ENCODE assay signal across 7 mouse cellular contexts in the genomic region with DNA sequence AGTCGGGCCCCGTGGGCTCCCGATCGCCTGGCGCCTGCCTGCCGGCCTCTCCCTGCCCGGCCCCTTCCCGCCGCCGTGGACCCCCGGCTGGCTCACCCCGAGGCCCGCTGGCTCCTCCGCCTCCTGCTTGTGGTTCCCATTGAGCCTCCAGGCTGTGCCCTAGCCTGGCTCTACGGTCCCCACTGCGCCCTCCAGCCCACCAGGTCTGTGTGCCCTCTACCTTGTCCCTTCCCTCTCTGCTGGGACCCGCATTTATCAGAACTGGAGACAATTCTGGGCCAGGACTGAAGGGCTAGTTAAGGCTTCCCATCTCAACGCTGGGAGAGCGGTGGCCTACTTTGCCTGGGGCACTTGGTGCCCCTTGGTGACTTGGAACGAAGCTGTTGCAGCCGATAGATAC. TPM values are rescaled to one million over a fixed set of nuclear protein-coding genes. Genes with fewer than 3 reads are reported as not detected.
DNase-seq lines count a peak whose midpoint lies in the region; ATAC-seq and TF ChIP-seq lines count a peak whose summit lies in the region.

No protein-coding gene starts in this region.

- no peaks in the 10 kb centered on the region for H3K9me3 ChIP-seq in ES-Bruce4 (replicated peaks; ENCODE audit: control insufficient read depth, insufficient read depth, low read length, poor library complexity, severe bottlenecking)
- 0 out of 2 replicates have a peak, but pooled peaks cover 2% of the 10 kb centered on the region for H3K9me3 ChIP-seq in hindbrain, embryonic 10.5 days
- H3K9me3 ChIP-seq in midbrain, embryonic 10.5 days (replicated peaks): no peaks in the 10 kb centered on the region

- peaks cover 45% of the 10 kb centered on the region for H3K27me3 ChIP-seq in ES-Bruce4 (ENCODE audit: control insufficient read depth, insufficient read depth, low read length, poor library complexity, severe bottlenecking)
- peaks cover 100% of the 10 kb centered on the region for H3K27me3 ChIP-seq in hindbrain, embryonic 10.5 days (ENCODE audit: insufficient read depth, poor library complexity, severe bottlenecking)
- peaks cover 100% of the 10 kb centered on the region for H3K27me3 ChIP-seq in midbrain, embryonic 10.5 days (ENCODE audit: low read depth, poor library complexity, severe bottlenecking)

- WGBS in hindbrain, embryonic 10.5 days: 1% methylated on average over 20 of the region's 21 CpGs
- under 1% methylated on average over 21 of the region's 21 CpGs for WGBS in midbrain, embryonic 10.5 days

- peak; percentile 43 for DNase-seq in ZHBTc4 (ENCODE audit: low read depth, low spot score)
- no peak for DNase-seq in hindbrain, embryonic 10.5 days (ENCODE audit: low spot score)
- DNase-seq in midbrain, embryonic 10.5 days (ENCODE audit: low spot score): no peak
- no peak for DNase-seq in adrenal gland, adult (ENCODE audit: inconsistent age in 2 of 2, low spot score in 1 of 2)
- DNase-seq in ovary, postnatal 10 days (ENCODE audit: low spot score): no peak

- no peaks in the 10 kb centered on the region for H3K36me3 ChIP-seq in ES-Bruce4 (ENCODE audit: control insufficient read depth, insufficient read depth, low read length, poor library complexity, severe bottlenecking)
- no peaks in the 10 kb centered on the region for H3K36me3 ChIP-seq in hindbrain, embryonic 10.5 days
- H3K36me3 ChIP-seq in midbrain, embryonic 10.5 days: no peaks in the 10 kb centered on the region

- no peak for TF ChIP-seq CTCF in ES-Bruce4 (IDR thresholded peaks at IDR 0.05; ENCODE audit: low read depth, low read length)

- peak overlapping the region; percentile 34 for H3K4me3 ChIP-seq in ES-Bruce4 (ENCODE audit: low read depth, low read length)
- H3K4me3 ChIP-seq in hindbrain, embryonic 10.5 days: peak overlapping the region; percentile 57
- peak overlapping the region; percentile 58 for H3K4me3 ChIP-seq in midbrain, embryonic 10.5 days

- ATAC-seq in CD4-positive, CD25-positive, alpha-beta regulatory T cell, adult 4 months: no peak

- no peak for TF ChIP-seq EP300 in ES-Bruce4 (IDR thresholded peaks at IDR 0.05; ENCODE audit: insufficient read depth, low read depth, low read length)

- H3K4me1 ChIP-seq in ES-Bruce4 (ENCODE audit: control insufficient read depth, insufficient read depth, low read length): peaks cover 3% of the 10 kb centered on the region
- H3K4me1 ChIP-seq in hindbrain, embryonic 10.5 days (replicated peaks): peaks cover 30% of the 10 kb centered on the region
- H3K4me1 ChIP-seq in midbrain, embryonic 10.5 days: peaks cover 45% of the 10 kb centered on the region

- no peak for TF ChIP-seq POLR2A in ES-Bruce4 (IDR thresholded peaks at IDR 0.05; ENCODE audit: insufficient read depth, low read length)

- no peak overlapping the region for H3K27ac ChIP-seq in ES-Bruce4 (ENCODE audit: insufficient read depth, low read length)
- H3K27ac ChIP-seq in hindbrain, embryonic 10.5 days: peak overlapping the region; percentile 79
- H3K27ac ChIP-seq in midbrain, embryonic 10.5 days (replicated peaks): peak overlapping the region; percentile 55; the same call in 1 of the 2 replicates

- peak overlapping the region; percentile 42; the same call in 1 of the 2 replicates for H3K9ac ChIP-seq in ES-Bruce4 (ENCODE audit: low read depth, poor library complexity, severe bottlenecking)

RNA-seq across cellular contexts. Expression of gene Dlx6, which starts 0.8 kb away (rescaled TPM):
- 0.30 TPM in 1 of 2 replicates, not detected in the other for polyA plus RNA-seq in ES-Bruce4 (2011; ENCODE audit: insufficient read depth, insufficient read length, low read depth, missing spikeins)
- polyA plus RNA-seq in hindbrain, embryonic 10.5 days (2016; fragmentation: Nextera tagmentation; extraction: Ambion mirVana): 0.47 and 1.0 TPM in 2 replicates
- polyA plus RNA-seq in midbrain, embryonic 10.5 days (2016; fragmentation: Nextera tagmentation; extraction: Ambion mirVana): 0.48 and 0.79 TPM in 2 replicates
- polyA plus RNA-seq in CD4-positive, CD25-positive, alpha-beta regulatory T cell, adult 4 months (2017; shearing (Covaris generic)): not detected

RNA-seq across cellular contexts. Expression of gene Dlx5, which starts 17.9 kb away (rescaled TPM):
- polyA plus RNA-seq in ES-Bruce4 (2011; ENCODE audit: insufficient read depth, insufficient read length, low read depth, missing spikeins): 0.42 TPM in 1 of 2 replicates, not detected in the other
- polyA plus RNA-seq in hindbrain, embryonic 10.5 days (2016; fragmentation: Nextera tagmentation; extraction: Ambion mirVana): 3.4 and 14.5 TPM in 2 replicates
- 4.5 and 8.9 TPM in 2 replicates for polyA plus RNA-seq in midbrain, embryonic 10.5 days (2016; fragmentation: Nextera tagmentation; extraction: Ambion mirVana)
- not detected for polyA plus RNA-seq in CD4-positive, CD25-positive, alpha-beta regulatory T cell, adult 4 months (2017; shearing (Covaris generic))
